Mouse (Mus musculus) CH12.LX (cell line): ENCODE data around the gene Musk. TPM values are rescaled to one million over a fixed set of nuclear protein-coding genes. Genes with fewer than 3 reads are reported as not detected.

ENCODE experiments used
- DNase-seq: peaks from one replicate; pipeline ENCODE4 v3.0.0-alpha.2; 2013; ENCODE audit errors: extremely low read depth
- H3K27ac ChIP-seq: 2 replicates; pipeline ENCODE4 v1.5.1; 2012; ENCODE audit warnings: low read depth, mild to moderate bottlenecking, control low read depth, moderate library complexity; ENCODE audit not compliant: insufficient read depth
- H3K27me3 ChIP-seq: replicated peaks from 2 replicates; pipeline ENCODE3; 2012; ENCODE audit warnings: inconsistent platforms
- H3K36me3 ChIP-seq, 2 experiments: replicated peaks in 1 of 2; 2 replicates each; pipeline versions ENCODE3 to v1.6.1; 2012; ENCODE audit warnings: inconsistent platforms in 1 of 2, low read length in 1 of 2, mild to moderate bottlenecking in 1 of 2, mixed read lengths in 1 of 2, moderate library complexity in 1 of 2; ENCODE audit not compliant: control insufficient read depth in 1 of 2, insufficient read depth in 1 of 2
- H3K4me1 ChIP-seq, 2 experiments: 2 replicates each; pipeline ENCODE4 v1.6.1; 2012; ENCODE audit warnings: inconsistent platforms in 1 of 2, moderate library complexity in 1 of 2; ENCODE audit not compliant: insufficient read depth in 2 of 2, control insufficient read depth in 1 of 2
- H3K4me2 ChIP-seq: 2 replicates; pipeline ENCODE4 v1.6.1; 2012; ENCODE audit warnings: low read depth, mild to moderate bottlenecking, control low read depth; ENCODE audit not compliant: poor library complexity, insufficient read depth, severe bottlenecking
- H3K4me3 ChIP-seq, 3 experiments: fragments of 150-350 bp in 1 of 3; sonication (generic) in 1 of 3; replicated peaks in 1 of 3; 2 replicates each; pipeline versions ENCODE3 to v1.5.1; 2011 to 2012; ENCODE audit warnings: low read depth in 2 of 3, low read length in 2 of 3, mild to moderate bottlenecking in 2 of 3, moderate library complexity in 2 of 3, control low read depth in 1 of 3, improper control_type of control experiment in 1 of 3, inconsistent platforms in 1 of 3, mixed read lengths in 1 of 3; ENCODE audit not compliant: poor library complexity in 1 of 3
- H3K79me2 ChIP-seq: replicated peaks from 2 replicates; pipeline ENCODE4 v1.6.1; 2012; ENCODE audit warnings: mild to moderate bottlenecking, moderate library complexity; ENCODE audit not compliant: control insufficient read depth, poor library complexity, insufficient read depth, severe bottlenecking; ENCODE audit errors: extremely low read depth
- H3K9ac ChIP-seq: 2 replicates; pipeline ENCODE4 v1.6.1; 2012; ENCODE audit warnings: low read depth, mild to moderate bottlenecking, control low read depth, moderate library complexity; ENCODE audit not compliant: insufficient read depth
- H3K9me3 ChIP-seq: replicated peaks from 2 replicates; pipeline ENCODE3; 2012; ENCODE audit warnings: low read length, inconsistent platforms, mixed read lengths
- BHLHE40 ChIP-seq: IDR thresholded peaks from 2 replicates; pipeline ENCODE4 v1.6.1; 2011; ENCODE audit warnings: mild to moderate bottlenecking, low read depth, low read length, improper control_type of control experiment
- CHD1 ChIP-seq: IDR thresholded peaks from 2 replicates; pipeline ENCODE4 v1.6.1; 2012; ENCODE audit warnings: low read depth, low read length, improper control_type of control experiment, inconsistent platforms
- CHD2 ChIP-seq: IDR thresholded peaks from 2 replicates; pipeline ENCODE4 v1.6.1; 2011; ENCODE audit warnings: low read length, improper control_type of control experiment
- CTCF ChIP-seq, 2 experiments: IDR thresholded peaks in 1 of 2; conservative IDR thresholded peaks in 1 of 2; 2 replicates each; pipeline ENCODE4 v1.5.1; 2011 to 2012; ENCODE audit warnings: low read depth in 2 of 2, low read length in 2 of 2, improper control_type of control experiment in 1 of 2, inconsistent platforms in 1 of 2, mild to moderate bottlenecking in 1 of 2, moderate library complexity in 1 of 2
- GABPA ChIP-seq: IDR thresholded peaks from 2 replicates; pipeline ENCODE4 v1.6.1; 2012; ENCODE audit warnings: low read depth, low read length, improper control_type of control experiment, inconsistent platforms; ENCODE audit not compliant: insufficient replicate concordance
- IRF4 ChIP-seq: IDR thresholded peaks from 2 replicates; pipeline ENCODE4 v1.6.1; 2014; ENCODE audit warnings: low read depth, mild to moderate bottlenecking, inconsistent platforms, low read length, improper control_type of control experiment
- KAT2A ChIP-seq: IDR thresholded peaks from 2 replicates; pipeline ENCODE4 v1.6.1; 2012; ENCODE audit warnings: low read length, improper control_type of control experiment, inconsistent platforms; ENCODE audit not compliant: insufficient replicate concordance
- MAX ChIP-seq: IDR thresholded peaks from 2 replicates; pipeline ENCODE4 v1.6.1; 2011; ENCODE audit warnings: low read length, improper control_type of control experiment
- MAZ ChIP-seq: IDR thresholded peaks from 2 replicates; pipeline ENCODE4 v1.6.1; 2012; ENCODE audit warnings: low read depth, mild to moderate bottlenecking, inconsistent platforms, low read length, improper control_type of control experiment, moderate library complexity
- MEF2A ChIP-seq: IDR thresholded peaks from 2 replicates; pipeline ENCODE4 v1.6.1; 2014; ENCODE audit warnings: low read depth, mild to moderate bottlenecking, inconsistent platforms, low read length, improper control_type of control experiment, borderline replicate concordance
- MXI1 ChIP-seq: IDR thresholded peaks from 2 replicates; pipeline ENCODE4 v1.6.1; 2011; ENCODE audit warnings: mild to moderate bottlenecking, low read depth, low read length, improper control_type of control experiment
- NELFE ChIP-seq: IDR thresholded peaks from 2 replicates; pipeline ENCODE4 v1.6.1; 2011; ENCODE audit warnings: low read depth, low read length, improper control_type of control experiment
- NRF1 ChIP-seq: IDR thresholded peaks from 2 replicates; pipeline ENCODE4 v1.6.1; 2014; ENCODE audit warnings: low read depth, mild to moderate bottlenecking, inconsistent platforms, low read length, improper control_type of control experiment, moderate library complexity
- PAX5 ChIP-seq: IDR thresholded peaks from 2 replicates; pipeline ENCODE4 v1.6.1; 2012; ENCODE audit warnings: low read length, inconsistent platforms, mixed read lengths
- POLR2A ChIP-seq: IDR thresholded peaks from 2 replicates; pipeline ENCODE4 v1.6.1; 2011; ENCODE audit warnings: low read depth, mild to moderate bottlenecking, improper control_type of control experiment, low read length
- POLR2AphosphoS2 ChIP-seq: IDR thresholded peaks from 2 replicates; pipeline ENCODE4 v1.6.1; 2011; ENCODE audit warnings: low read depth, low read length, improper control_type of control experiment
- SIN3A ChIP-seq: IDR thresholded peaks from 2 replicates; pipeline ENCODE4 v1.6.1; 2012; ENCODE audit warnings: low read length, improper control_type of control experiment, inconsistent platforms
- SMC3 ChIP-seq: IDR thresholded peaks from 2 replicates; pipeline ENCODE4 v1.6.1; 2011; ENCODE audit warnings: low read depth, low read length, improper control_type of control experiment
- TCF12 ChIP-seq: IDR thresholded peaks from 2 replicates; pipeline ENCODE4 v1.6.1; 2014; ENCODE audit warnings: low read depth, mild to moderate bottlenecking, inconsistent platforms, low read length, improper control_type of control experiment
- UBTF ChIP-seq: IDR thresholded peaks from 2 replicates; pipeline ENCODE4 v1.6.1; 2012; ENCODE audit warnings: low read depth, mild to moderate bottlenecking, inconsistent platforms, low read length, improper control_type of control experiment, moderate library complexity
- USF1 ChIP-seq: IDR thresholded peaks from 2 replicates; pipeline ENCODE4 v1.6.1; 2014; ENCODE audit warnings: low read depth, mild to moderate bottlenecking, inconsistent platforms, low read length, improper control_type of control experiment
- USF2 ChIP-seq: conservative IDR thresholded peaks from 2 replicates; pipeline ENCODE4 v1.6.1; 2011; ENCODE audit warnings: low read depth, low read length, improper control_type of control experiment
- ZC3H11A ChIP-seq: IDR thresholded peaks from 2 replicates; pipeline ENCODE4 v1.6.1; 2012; ENCODE audit warnings: low read depth, mild to moderate bottlenecking, inconsistent platforms, low read length, improper control_type of control experiment
- ZNF384 ChIP-seq: IDR thresholded peaks from 2 replicates; pipeline ENCODE4 v1.6.1; 2012; ENCODE audit warnings: low read depth, low read length, improper control_type of control experiment, inconsistent platforms
- dilution Hi-C: fragments of 300-500 bp; cut with MboI; formaldehyde crosslinking; loops from 2 replicates; pipeline ENCODE4 v1.14.3; 2020; ENCODE audit warnings: low sequenced_read_pairs; ENCODE audit not compliant: extremely low pct_unique_long_range_greater_than_20kb, extremely low pct_ligation_motif_present
- in situ Hi-C: fragments of 300-500 bp; cut with MboI; formaldehyde crosslinking; loops from 3 replicates; pipeline ENCODE4 v1.14.3; 2019; ENCODE audit warnings: low sequenced_read_pairs, low pct_ligation_motif_present, low pct_unique_long_range_greater_than_20kb, mixed read lengths
- polyA plus RNA-seq: library from polyadenylated mRNA; unstranded; fragments of >175 nt; gene quantifications from 2 replicates; pipeline ENCODE4 v1.2.1, GENCODE M21; 2012; ENCODE audit warnings: low read depth; ENCODE audit not compliant: insufficient read length
- total RNA-seq, 2 experiments: library from RNA; depleted of rRNA; stranded (reverse); fragments of 300-350 nt in 1 of 2; fragments of >200 nt in 1 of 2; gene quantifications; 2 replicates each; pipeline ENCODE4 v1.2.3; 2012 to 2014

The Musk gene
- total and polyA plus RNA-seq, 3 experiments: not detected

DNA sequence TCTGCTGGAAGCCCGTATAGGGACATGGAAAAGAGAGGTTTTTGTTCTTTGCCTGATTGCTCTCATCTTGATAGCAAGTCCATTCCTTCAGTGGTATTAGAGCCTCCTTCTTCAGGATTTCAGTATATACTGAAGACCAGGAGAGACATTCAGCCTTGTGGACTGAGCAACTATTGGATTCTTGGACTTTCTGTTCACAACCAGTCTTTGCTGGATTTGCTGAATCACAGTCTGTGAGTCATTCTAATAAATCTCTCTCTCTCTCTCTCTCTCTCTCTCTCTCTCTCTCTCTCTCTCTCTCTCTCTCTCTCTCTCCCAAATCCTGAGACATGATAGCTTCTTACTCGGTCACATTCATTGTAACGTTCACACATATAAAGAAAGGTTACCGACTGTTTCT is 93.4 kb downstream of the Musk start:
- dilution Hi-C loops (no loop called here), in situ Hi-C loops (no loop called here)
- Histone ChIP-seq H3K27ac (no peak overlapping the region), H3K27me3 (no peaks in the 10 kb centered on the region), H3K4me2 (no peak overlapping the region), H3K4me1 (peaks cover 0 to 26% of the 10 kb centered on the region in 2 experiments; a peak in 2 of 4 replicates), H3K9me3 (no peaks in the 10 kb centered on the region), H3K4me3 (no peak overlapping the region), H3K79me2 (no peaks in the 10 kb centered on the region), H3K36me3 (no peaks in the 10 kb centered on the region), H3K9ac (no peak overlapping the region)
- no peak for TF ChIP-seq SMC3
- no peak for TF ChIP-seq MEF2A
- TF ChIP-seq MAX: no peak
- TF ChIP-seq KAT2A: no peak
- TF ChIP-seq UBTF: no peak
- TF ChIP-seq GABPA: no peak
- DNase-seq: no peak

DNA sequence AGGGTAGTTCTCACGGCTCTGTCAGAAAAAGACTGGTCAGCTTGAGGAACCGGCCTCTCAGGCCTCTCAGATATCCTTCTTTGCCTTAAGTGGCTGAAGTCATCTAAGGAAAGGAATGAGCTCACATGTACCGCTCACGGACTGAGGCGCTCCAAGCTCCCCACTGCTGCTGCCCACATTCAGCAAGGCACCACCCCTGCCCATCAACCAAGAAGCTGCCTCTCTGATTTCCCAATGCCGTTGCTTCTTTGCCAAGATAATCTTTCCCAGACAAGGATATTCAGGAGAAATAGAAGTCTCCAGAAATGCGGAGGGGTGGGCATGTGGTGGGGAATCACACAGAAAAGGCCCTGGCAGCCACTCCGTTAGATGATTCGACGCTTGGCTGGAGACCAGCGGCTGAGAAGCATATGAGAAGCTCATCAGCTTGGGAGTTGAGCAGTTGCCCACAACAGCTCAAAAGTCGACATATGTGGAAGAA is 115.1 kb downstream of the Musk start:
- Histone ChIP-seq H3K36me3 (no peaks in the 10 kb centered on the region), H3K27me3 (no peaks in the 10 kb centered on the region), H3K4me2 (no peak overlapping the region), H3K9ac (no peak overlapping the region), H3K27ac (no peak overlapping the region), H3K4me3 (no peak overlapping the region), H3K4me1 (no peaks in the 10 kb centered on the region), H3K9me3 (no peaks in the 10 kb centered on the region), H3K79me2 (no peaks in the 10 kb centered on the region)
- in situ Hi-C loops (no loop called here), dilution Hi-C loops (no loop called here)
- DNase-seq: no peak
- TF ChIP-seq ZNF384 (no peak), TCF12 (no peak), POLR2A (no peak), MAX (no peak), NRF1 (no peak), USF2 (no peak), CTCF (conservative IDR thresholded peaks at IDR 0.05 in 1 of 2, IDR thresholded peaks at IDR 0.05 in 1 of 2; ENCODE audit: low read depth in 2 of 2, low read length in 2 of 2) (no peak), MXI1 (no peak), POLR2AphosphoS2 (no peak), CHD2 (no peak), ZC3H11A (no peak), SIN3A (no peak), MAZ (no peak), USF1 (no peak), KAT2A (no peak), BHLHE40 (no peak), PAX5 (no peak), NELFE (no peak), CHD1 (no peak), IRF4 (no peak)
